Mouse (Mus musculus) heart, embryonic 16.5 days (tissue): ENCODE measurements around the gene Ddx39. TPM values are rescaled to one million over a fixed set of nuclear protein-coding genes. Genes with fewer than 3 reads are reported as not detected.

Experiments used
- ATAC-seq: fragments of 200-750 bp; cut with Nextera tagmentation; replicated peaks from 2 replicates; pipeline ENCODE4 v1.8.0; 2017; ENCODE audit warnings: moderate number of reproducible peaks; ENCODE audit not compliant: insufficient read depth, low FRiP score; ENCODE audit errors: extremely low read depth
- H3K27ac ChIP-seq: fragments of 300-500 bp; sonication (generic); 2 replicates; pipeline ENCODE4 v1.5.1; 2014; ENCODE audit warnings: mild to moderate bottlenecking, low read length, control low read depth, moderate library complexity
- H3K27me3 ChIP-seq: fragments of 300-500 bp; sonication (generic); 2 replicates; pipeline ENCODE4 v1.6.1; 2014; ENCODE audit warnings: low read length, mixed read lengths; ENCODE audit not compliant: control insufficient read depth, insufficient read depth
- H3K36me3 ChIP-seq: fragments of 300-500 bp; sonication (generic); 2 replicates; pipeline ENCODE4 v1.6.1; 2014; ENCODE audit not compliant: control insufficient read depth, insufficient read depth
- H3K4me1 ChIP-seq: fragments of 300-500 bp; sonication (generic); 2 replicates; pipeline ENCODE4 v1.6.1; 2014; ENCODE audit warnings: low read length, mixed read lengths; ENCODE audit not compliant: control insufficient read depth, insufficient read depth
- H3K4me2 ChIP-seq: fragments of 300-500 bp; sonication (generic); 2 replicates; pipeline ENCODE4 v1.6.1; 2014; ENCODE audit warnings: low read depth, mild to moderate bottlenecking, control low read depth, low read length
- H3K4me3 ChIP-seq: fragments of 300-500 bp; sonication (generic); 2 replicates; pipeline ENCODE4 v1.5.1; 2014; ENCODE audit warnings: mild to moderate bottlenecking, control low read depth, low read length
- H3K9ac ChIP-seq: fragments of 300-500 bp; sonication (generic); 2 replicates; pipeline ENCODE4 v1.6.1; 2014; ENCODE audit warnings: low read length, control low read depth
- H3K9me3 ChIP-seq: fragments of 300-500 bp; sonication (generic); replicated peaks from 2 replicates; pipeline ENCODE4 v1.6.1; 2016; ENCODE audit warnings: low read length; ENCODE audit not compliant: control insufficient read depth
- WGBS: fragments of 180-500 bp; shearing (Covaris S2); extraction: QIAGEN DNeasy Blood & Tissue Kit; methylation state at CpG from one replicate; pipeline ENCODE4 v1.1.7; 2014; 5-methylcytosine and 5-hydroxymethylcytosine counted together
- polyA plus RNA-seq: library from polyadenylated mRNA; unstranded; fragments of >200 nt; fragmentation: Nextera tagmentation; extraction: Ambion mirVana; gene quantifications from 2 replicates; pipeline ENCODE4 v1.2.1, GENCODE M21; 2015

Gene Ddx39
- polyA plus RNA-seq, 1 experiment from 2014 or later, result 147 TPM

- Histone ChIP-seq H3K27ac (peak overlapping the region; percentile 91), H3K4me1 (peaks cover 42% of the 10 kb centered on the region), H3K27me3 (no peaks in the 10 kb centered on the region), H3K9me3 (peaks cover 3% of the 10 kb centered on the region; the same call in 1 of the 2 replicates), H3K9ac (peak overlapping the region; percentile 45), H3K36me3 (no peaks in the 10 kb centered on the region), H3K4me2 (peak overlapping the region; percentile 97), H3K4me3 (peak overlapping the region; percentile 82)
- ATAC-seq, result no peak
- 71% methylated on average over 10 of the region's 10 CpGs for WGBS
Measured at GRCm38 (mm10) chr8:83738949-83739710, 24.2 kb downstream of the Ddx39 start.

GRCm38 (mm10) chr8:83739711-83740468, 24.9 kb downstream of the Ddx39 start:
- H3K9me3 ChIP-seq, result peaks cover 3% of the 10 kb centered on the region; the same call in 1 of the 2 replicates
- peak overlapping the region; percentile 82 for H3K4me3 ChIP-seq
- ATAC-seq, result no peak
- no peaks in the 10 kb centered on the region for H3K36me3 ChIP-seq
- H3K9ac ChIP-seq, result peak overlapping the region; percentile 96
- 30% methylated on average over 8 of the region's 8 CpGs for WGBS
- H3K27ac ChIP-seq, result peak overlapping the region; percentile 91
- no peaks in the 10 kb centered on the region for H3K27me3 ChIP-seq
- H3K4me1 ChIP-seq, result peaks cover 42% of the 10 kb centered on the region
- H3K4me2 ChIP-seq, result peak overlapping the region; percentile 97

- Histone ChIP-seq H3K4me1 (peaks cover 42% of the 10 kb centered on the region), H3K27me3 (no peaks in the 10 kb centered on the region), H3K9ac (peak overlapping the region; percentile 96), H3K27ac (peak overlapping the region; percentile 91), H3K9me3 (peaks cover 3% of the 10 kb centered on the region; the same call in 1 of the 2 replicates), H3K4me3 (peak overlapping the region; percentile 82), H3K36me3 (no peaks in the 10 kb centered on the region), H3K4me2 (peak overlapping the region; percentile 97)
- ATAC-seq, result no peak
- 15% methylated on average over 3 of the region's 3 CpGs for WGBS
Measured at GRCm38 (mm10) chr8:83740586-83740975, 25.6 kb downstream of the Ddx39 start.

DNA sequence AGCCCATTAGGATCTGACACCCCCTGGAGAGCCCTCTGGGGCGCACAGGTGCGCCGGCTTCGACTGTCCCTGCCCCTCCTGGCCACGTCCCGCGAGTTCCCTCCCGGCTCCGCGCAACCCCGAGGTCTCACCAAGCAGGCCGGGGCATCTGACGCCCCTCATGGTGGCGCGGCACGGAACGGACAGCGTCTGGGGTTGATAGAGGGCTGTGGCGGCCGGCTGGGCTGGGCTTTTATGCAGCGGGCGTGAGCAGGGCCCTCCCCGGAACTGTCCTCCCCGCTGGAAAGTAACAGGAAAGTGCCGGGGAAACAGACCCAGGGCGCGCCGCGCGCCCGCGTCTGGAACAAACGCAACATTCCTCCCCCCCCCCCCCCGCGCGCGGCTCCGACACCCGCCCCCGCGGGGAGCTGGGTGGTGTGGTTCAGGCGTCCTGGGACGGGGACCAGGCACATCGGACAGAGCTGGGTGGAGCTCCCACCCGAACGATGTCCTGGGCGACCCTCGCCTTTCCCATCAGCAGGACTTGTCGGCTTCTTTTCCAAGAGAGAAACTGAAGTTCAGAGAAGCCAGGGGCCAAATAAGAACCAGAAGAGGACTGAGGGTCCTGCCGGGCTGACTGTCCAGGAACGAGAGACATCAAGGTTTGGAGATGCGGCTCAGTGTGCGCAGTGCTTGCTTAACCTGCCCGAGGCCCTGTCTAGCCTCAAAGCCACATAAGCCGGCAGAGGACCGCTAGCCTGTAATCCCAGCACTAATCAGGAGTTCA, 26.2 kb downstream of the Ddx39 start, which contains the start of gene Adgre5:
Adgre5 (minus strand) TSS at position 351 of the 766 bp plus-strand sequence.
- Histone ChIP-seq H3K36me3 (no peaks in the 10 kb centered on the region), H3K9ac (peak within 1 kb of the TSS; percentile 96), H3K4me2 (peak within 1 kb of the TSS; percentile 97), H3K4me3 (peak within 1 kb of the TSS; percentile 82), H3K4me1 (peaks cover 40% of the 10 kb centered on the region), H3K9me3 (peaks cover 3% of the 10 kb centered on the region; the same call in 1 of the 2 replicates), H3K27ac (peak within 1 kb of the TSS; percentile 91), H3K27me3 (no peaks in the 10 kb centered on the region)
- WGBS, result 1% methylated on average over 47 of the region's 56 CpGs
- peak; percentile 70 for ATAC-seq

DNA sequence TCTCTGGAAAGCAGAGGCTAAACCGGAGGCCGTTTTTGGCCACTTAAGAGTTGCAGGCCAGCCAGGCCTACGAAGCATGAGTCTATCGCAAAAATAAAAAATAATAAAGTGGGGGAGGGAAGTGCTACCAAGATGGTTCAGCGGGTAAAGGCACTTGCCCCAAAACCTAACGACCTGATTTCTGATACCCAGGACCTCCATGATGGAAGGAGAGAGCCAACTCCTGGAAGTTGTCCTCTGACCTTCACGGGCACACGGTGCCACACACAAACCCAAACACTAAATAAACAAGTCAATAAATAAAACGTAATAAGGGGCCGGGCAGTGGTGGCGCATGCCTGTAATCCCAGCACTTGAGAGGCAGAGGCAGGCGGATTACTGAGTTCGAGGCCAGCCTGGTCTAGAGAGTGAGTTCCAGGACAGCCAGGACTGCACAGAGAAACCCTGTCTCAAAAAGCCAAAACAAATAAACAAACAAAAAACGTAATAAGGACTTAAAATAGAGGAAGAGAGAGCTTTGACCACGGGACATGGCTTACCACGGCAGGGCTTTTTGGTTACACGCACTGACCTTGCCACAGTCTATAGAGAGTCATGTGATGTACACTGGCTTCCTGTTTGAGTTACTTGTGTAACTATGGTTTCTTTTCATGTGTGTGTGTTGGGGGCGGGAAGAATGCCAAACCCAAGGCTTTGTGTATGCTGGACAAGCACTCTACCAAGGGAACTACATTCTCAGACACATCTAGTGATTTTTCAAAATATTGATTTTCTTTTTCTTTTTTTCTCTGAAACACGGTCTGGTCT, 27.1 kb downstream of the Ddx39 start:
- peak overlapping the region; percentile 91 for H3K27ac ChIP-seq
- peak overlapping the region; percentile 96 for H3K9ac ChIP-seq
- peak overlapping the region; percentile 82 for H3K4me3 ChIP-seq
- no peaks in the 10 kb centered on the region for H3K36me3 ChIP-seq
- peak overlapping the region; percentile 97 for H3K4me2 ChIP-seq
- peaks cover 40% of the 10 kb centered on the region for H3K4me1 ChIP-seq
- 75% methylated on average over 19 of the region's 19 CpGs for WGBS
- peaks cover 3% of the 10 kb centered on the region; the same call in 1 of the 2 replicates for H3K9me3 ChIP-seq
- no peaks in the 10 kb centered on the region for H3K27me3 ChIP-seq
- ATAC-seq, result no peak

DNA sequence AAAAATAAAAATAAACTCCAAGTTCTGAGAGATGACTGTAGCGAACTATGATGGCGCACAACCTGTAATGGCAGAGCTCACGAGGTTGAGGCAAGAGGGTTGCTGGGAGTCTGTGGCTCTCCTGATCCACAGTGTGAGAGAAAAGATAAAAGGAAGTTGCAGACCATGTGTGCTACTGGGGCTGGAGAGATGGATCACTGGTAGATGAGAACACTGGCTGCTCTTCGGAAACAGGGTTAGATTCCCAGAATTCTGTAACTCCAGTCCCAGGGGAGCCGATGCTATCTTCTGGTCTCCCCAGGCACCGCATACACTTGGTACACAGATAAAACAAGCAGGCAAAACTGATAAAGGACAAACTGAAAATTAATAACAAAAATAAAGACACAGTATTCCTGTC, 28.0 kb downstream of the Ddx39 start:
- no peak for ATAC-seq

DNA sequence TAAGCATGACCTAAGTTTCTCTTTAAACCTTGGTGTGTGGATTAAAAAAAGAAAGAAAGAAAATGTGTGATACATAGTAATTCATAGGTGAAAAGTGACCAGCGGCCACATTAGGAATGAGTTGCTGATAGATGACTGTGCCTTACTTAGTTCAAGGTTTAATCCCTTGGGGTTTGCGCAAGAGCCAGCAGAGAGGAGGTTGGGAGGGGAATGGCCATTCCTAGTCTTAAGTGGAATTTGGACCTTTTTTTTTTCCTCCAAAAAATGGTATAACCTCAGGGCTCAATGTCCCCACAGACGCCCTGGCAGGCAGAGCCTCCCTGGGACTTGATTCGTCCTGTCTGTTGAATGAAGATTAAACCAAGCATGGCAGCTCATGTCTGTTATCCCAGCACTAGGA, 29.1 kb downstream of the Ddx39 start:
- 79% methylated on average over 4 of the region's 4 CpGs for WGBS

More for the DNA sequence above, 28.0 kb downstream of the Ddx39 start:
- Histone ChIP-seq H3K4me3 (no peak overlapping the region), H3K4me1 (peaks cover 40% of the 10 kb centered on the region), H3K4me2 (no peak overlapping the region), H3K27me3 (no peaks in the 10 kb centered on the region), H3K36me3 (no peaks in the 10 kb centered on the region), H3K9me3 (no peaks in the 10 kb centered on the region), H3K9ac (no peak overlapping the region), H3K27ac (no peak overlapping the region)
- WGBS, result 86% methylated on average over 6 of the region's 6 CpGs

GRCm38 (mm10) chr8:83747661-83748346, 32.8 kb downstream of the Ddx39 start:
- Histone ChIP-seq H3K27ac (peak overlapping the region; percentile 95), H3K4me1 (peaks cover 21% of the 10 kb centered on the region), H3K4me2 (peak overlapping the region; percentile 85), H3K9ac (peak overlapping the region; percentile 80), H3K27me3 (no peaks in the 10 kb centered on the region), H3K4me3 (peak overlapping the region; percentile 55), H3K36me3 (no peaks in the 10 kb centered on the region), H3K9me3 (no peaks in the 10 kb centered on the region)
- peak; percentile 89 for ATAC-seq
- 1% methylated on average over 28 of the region's 28 CpGs for WGBS

More for the DNA sequence above, 29.1 kb downstream of the Ddx39 start:
- H3K27ac ChIP-seq, result no peak overlapping the region
- no peak overlapping the region for H3K9ac ChIP-seq
- H3K4me2 ChIP-seq, result no peak overlapping the region
- H3K36me3 ChIP-seq, result no peaks in the 10 kb centered on the region
- no peak overlapping the region for H3K4me3 ChIP-seq
- H3K4me1 ChIP-seq, result peaks cover 41% of the 10 kb centered on the region
- H3K9me3 ChIP-seq, result no peaks in the 10 kb centered on the region
- no peak for ATAC-seq
- H3K27me3 ChIP-seq, result no peaks in the 10 kb centered on the region
